Mouse (Mus musculus) layer of hippocampus, postnatal 36 days (tissue): ENCODE results near the gene Gpam. TPM values are rescaled to one million over a fixed set of nuclear protein-coding genes. Genes with fewer than 3 reads are reported as not detected.
A peak's percentile ranks its signal among the peaks of the same experiment; 100 is the strongest.

Experiments
- DNase-seq, 2 experiments: peaks; one replicate each; pipeline ENCODE4 v3.0.0; 2022
- total RNA-seq, 2 experiments: library from RNA; stranded (reverse); gene quantifications; 2 replicates each; pipeline ENCODE4 v1.2.3; 2021

Gpam gene
- total RNA-seq, 2 experiments from 2014 or later, result 46.0 to 48.0 TPM

DNA sequence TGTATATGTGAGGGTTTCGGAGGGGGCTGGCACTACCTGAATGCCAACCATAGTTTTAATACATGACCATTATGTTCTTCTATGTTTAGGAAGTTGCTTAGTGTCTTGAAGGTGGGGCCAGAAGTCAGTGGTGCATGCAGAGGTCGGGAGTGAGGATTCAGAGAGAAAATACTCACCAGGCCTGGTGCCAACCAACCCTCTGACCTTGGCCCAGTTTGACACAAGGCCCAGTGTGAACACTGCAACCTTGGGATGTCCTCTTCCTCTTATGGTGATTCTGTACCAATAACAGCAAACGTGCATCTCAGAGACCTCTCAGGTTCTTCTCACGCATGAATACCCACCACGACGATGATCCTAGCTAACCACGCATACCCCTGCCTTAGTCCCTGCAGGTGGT lies 11.5 kb upstream of the Gpam start:
- no peak for DNase-seq

DNA sequence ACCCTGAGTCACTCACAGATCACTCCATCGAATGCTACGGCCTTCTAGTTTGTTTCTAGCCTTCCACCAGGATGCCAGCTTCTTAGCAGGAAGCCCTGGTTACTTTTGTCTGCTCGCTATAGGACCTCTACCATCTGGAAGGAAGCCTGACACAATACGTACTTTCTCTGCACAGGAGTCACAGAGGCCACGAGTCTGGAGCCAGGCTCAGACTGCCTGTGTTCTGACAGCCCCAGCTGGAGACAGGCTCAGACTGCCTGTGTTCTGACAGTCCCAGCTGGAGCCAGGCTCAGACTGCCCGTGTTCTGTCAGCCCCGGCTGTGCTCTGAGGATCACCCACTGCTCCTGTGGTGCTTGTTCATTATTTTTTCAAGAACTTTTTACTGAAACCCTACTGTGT lies 10.8 kb upstream of the Gpam start:
- DNase-seq, result no peak

DNA sequence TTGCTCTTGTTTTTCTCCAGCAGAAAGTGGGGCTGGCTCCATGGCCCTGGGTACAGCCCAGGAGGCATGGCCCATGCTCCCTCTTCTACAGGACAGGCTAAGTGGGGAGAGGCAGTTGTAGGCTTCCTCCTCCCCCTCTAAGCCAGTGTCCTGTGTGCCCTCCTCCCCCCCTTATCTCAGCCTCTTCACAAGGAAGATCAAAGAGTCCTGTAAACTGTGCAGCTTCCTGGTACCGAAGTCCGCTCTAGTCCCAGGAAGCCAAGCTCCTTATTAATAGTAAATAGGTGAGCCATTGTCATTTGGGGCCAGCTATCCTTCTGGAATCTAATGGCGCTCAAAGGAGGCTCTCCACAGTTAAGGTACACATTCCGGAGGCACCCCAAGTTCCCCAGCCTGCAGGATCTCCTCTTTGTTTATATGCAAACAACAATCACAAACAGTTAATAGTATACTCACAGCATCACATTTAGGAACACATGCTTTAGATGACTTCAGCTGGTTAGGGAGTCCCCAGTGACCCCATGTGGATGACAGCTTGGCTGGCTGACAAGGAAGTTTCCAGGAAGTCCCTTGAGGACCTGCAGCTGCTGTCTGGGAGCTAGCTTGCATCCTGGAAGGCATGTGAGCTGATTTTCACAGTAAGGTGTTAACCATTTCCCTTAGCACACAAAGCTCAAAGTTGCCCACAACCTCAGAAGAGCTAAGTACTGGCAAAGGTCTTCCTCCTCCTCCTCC lies 9.8 kb upstream of the Gpam start:
- DNase-seq, result no peak

- DNase-seq, result no peak
These were observed 8.9 kb upstream of the Gpam start for GRCm38 (mm10) chr19:55135918-55136317.

DNA sequence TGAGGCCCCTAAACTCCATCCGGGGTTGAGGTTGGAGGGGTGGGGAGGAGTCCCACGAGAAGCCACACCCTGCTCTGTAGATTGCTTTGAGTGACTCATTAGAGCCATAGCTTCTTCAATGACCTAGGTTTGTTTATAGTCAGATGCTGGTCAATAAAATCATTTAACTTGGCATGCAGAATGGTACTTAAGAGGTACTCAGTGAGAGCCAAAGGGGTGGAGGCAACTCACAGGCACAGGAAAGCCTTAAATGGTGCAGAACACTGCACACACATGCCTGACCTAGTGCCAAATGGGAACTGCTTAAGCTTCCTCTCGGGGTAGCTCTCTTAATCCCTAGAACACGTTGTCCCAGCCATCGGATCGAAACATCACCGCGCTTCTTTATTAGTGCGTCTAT lies 7.5 kb upstream of the Gpam start:
- no peak for DNase-seq

GRCm38 (mm10) chr19:55132476-55132875 lies 5.4 kb upstream of the Gpam start:
- DNase-seq, result no peak

DNA sequence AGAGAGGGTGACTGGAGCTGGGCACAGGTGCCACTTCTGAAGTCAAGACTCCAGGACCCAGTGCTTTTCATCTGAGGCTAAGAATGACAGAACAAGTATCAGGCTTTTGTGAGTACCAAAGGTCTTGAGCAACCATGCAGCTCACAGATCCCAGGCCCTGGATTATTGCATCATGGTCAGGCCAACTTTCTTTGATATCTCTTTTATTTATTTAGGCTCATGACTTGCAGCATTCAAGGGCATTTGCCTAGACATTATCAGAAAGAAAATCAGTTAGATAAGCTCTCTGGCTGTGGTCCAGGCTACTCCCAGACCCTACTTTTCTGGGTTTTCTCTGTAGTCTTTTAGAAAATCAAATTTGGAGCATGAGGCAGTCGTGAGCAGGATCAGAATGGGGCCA lies 4.7 kb upstream of the Gpam start:
- DNase-seq, result no peak

DNA sequence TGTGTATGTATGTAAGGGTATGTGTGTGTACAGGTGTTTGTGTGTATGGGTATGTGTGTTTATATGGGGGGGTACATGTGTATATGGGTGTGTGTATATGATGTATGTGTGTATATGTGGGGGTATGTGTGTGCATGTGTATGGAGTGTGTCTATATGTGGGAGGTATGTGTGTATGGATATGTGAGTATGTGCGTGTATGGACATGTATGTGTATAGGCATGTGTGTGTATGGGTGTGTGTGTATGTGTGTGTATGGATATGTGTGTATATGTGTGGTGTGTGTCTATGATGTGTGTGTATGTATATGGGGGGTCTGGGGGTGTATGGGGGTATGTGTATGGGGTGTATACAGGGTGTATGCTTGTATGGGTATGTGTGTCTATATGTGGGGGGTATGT lies 1.4 kb upstream of the Gpam start:
- DNase-seq, result no peak

DNA sequence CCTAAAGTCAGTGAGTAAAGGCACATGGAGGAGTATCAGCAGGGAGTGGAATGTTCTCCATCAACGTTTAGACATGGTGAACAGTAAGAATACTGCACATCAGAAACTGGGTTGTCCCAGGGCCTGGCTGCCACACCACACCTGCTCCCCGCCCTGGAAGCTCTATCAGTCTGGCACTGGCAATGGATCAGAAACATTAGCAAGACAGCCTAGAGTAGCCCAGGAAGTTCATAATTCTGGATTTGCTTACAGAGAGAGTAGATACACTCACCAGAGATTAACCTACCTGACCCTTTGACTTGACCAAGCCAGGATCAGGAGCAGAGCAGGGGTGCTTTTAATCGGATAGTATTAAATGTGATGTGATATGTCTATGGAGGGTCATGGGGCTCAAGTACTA lies 1.6 kb downstream of the Gpam start:
- no peak for DNase-seq

GRCm38 (mm10) chr19:55123001-55123536 lies 4.0 kb downstream of the Gpam start:
- peak; percentile 23 to 32 for DNase-seq

GRCm38 (mm10) chr19:55122351-55122980 lies 4.6 kb downstream of the Gpam start:
- DNase-seq, result no peak

DNA sequence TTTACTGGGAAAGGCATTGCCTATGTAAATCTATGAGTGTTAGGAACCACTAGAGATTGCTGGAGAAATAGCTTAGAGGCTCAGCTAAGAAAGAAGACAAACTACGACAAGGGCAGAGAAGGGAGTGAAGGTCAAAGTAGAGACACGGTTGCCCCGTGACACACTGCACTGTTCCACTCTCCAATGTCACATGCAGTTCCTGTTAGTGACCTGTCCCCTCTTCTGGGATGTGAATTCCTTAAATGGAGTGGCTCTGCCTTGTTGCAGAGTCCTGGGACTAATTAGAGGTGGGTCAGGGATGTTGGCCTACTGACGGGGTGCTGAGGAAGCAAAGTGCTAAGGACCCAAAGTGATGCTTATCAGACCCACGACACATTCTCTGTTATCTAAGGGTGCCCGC lies 5.2 kb downstream of the Gpam start:
- DNase-seq, result no peak

- no peak for DNase-seq
These were observed 6.4 kb downstream of the Gpam start for GRCm38 (mm10) chr19:55120518-55121244.

- DNase-seq, result no peak
These were observed 7.5 kb downstream of the Gpam start for GRCm38 (mm10) chr19:55119541-55119940.

GRCm38 (mm10) chr19:55117991-55118390 lies 9.0 kb downstream of the Gpam start:
- no peak for DNase-seq

GRCm38 (mm10) chr19:55117059-55117815 lies 9.8 kb downstream of the Gpam start:
- no peak for DNase-seq

- DNase-seq, result no peak
These were observed 11.5 kb downstream of the Gpam start for GRCm38 (mm10) chr19:55115532-55115931.

DNA sequence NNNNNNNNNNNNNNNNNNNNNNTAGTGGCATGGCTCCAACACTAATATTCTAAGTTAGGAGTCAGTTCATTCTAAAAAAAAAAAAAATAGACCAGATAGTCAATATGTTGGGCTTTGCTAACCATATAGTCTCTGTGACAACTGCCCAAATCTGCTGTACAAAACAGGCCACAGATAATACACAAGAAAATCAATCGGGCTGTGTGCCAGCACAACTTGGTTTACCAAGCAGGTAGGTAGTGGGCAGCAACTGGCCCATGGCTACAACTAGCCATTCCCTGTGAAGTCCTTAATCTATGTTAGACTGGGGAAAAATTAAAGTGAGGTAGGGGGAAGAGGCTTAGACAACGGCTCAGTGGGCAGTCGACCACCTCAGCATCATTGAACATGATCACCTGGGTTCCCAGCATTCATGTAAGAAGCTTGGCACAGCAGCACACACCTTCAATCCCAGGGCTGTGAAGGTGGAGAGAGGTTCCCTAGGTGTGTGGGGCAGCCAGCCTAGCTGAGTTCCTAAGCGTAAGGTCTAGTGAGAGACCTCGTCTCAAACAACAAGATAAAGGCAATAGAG lies 12.1 kb downstream of the Gpam start:
- DNase-seq, result no peak

GRCm38 (mm10) chr19:55107896-55108295 lies 19.1 kb downstream of the Gpam start:
- DNase-seq, result no peak

DNA sequence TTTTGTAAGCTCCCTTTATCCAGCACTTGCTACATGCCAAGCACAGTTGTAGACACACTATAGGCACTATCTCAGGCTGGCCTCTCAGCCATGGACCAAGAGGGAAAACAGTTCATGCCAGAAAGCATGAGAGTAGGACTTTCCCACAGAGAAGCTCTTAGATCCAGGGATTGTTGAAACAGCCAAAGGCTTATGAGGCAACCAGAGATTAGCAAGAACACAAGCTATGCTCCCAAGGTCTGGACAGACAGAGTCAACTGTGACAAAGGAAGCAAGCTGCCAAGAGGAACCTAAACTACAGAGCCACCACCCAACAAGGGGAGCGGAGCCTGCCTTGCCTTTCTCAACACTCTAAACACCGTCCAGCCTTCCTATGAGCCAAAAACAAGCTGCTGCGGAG lies 21.1 kb downstream of the Gpam start:
- no peak for DNase-seq

DNA sequence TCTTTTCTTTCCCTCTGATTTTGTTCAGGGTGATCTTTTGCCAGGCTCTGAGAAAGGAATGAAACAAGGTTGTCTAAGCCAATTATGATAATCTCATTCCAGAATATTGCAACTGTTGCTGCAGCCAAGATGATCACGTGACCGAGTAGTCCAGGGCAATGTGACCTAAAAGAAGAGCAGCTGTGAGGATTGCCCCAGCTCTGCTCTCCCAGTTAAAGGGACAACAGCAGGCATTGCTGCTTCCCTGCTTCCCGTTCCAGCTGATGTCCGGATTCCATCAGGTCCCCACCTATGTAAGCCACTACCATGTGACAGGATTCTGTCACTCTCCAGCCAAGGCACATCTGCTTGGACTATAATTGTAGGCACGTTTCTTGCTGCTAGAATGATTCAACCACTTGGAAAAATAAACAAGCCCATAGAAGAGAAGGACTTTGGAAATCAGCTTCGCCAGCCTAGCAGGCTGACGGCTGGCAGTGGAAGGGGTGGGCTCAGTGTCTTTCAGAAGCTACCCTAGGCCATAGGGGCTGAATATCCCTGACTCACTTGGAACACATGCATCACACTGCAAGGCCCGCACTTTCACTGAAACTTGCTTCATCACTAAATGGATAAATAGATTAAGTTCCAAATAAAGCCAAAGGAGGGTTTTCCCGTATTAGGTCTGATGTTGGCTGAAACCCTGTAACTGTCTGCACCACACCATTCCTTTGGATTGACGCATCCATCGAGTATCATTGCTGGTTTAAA lies 23.8 kb downstream of the Gpam start:
- peak; percentile 40 to 44 for DNase-seq

- no peak for DNase-seq
These were observed 25.4 kb downstream of the Gpam start for GRCm38 (mm10) chr19:55101659-55102058.
